ENCODE assay signal across 9 mouse cellular contexts in the genomic region with DNA sequence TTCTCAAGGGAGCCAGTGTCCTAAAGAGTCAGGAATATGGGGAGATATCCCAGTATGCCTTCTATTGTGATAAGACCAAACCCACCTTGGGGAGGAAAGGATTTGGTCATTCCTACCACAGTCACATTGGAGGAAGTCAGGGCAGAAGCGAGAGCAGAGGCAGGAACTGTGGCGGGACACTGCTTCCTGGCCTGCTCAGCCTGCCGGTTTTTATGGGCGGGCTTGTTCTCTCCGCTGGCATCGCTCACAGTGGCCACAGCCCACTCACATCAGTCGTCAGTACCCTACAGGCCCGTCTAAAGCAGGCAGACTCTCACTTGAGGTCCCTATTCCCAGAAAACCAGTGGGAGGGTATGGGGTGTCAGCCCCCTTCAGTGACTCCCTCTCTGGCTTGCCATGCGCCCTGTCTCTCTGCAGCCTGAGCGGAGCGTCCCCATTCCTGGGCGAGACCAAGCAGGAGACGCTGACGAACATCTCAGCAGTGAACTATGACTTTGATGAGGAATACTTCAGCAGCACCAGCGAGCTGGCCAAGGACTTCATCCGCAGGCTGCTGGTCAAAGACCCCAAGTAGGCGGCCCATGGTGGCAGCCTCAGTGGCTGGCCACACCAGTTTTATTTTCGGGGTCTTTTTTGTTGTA. TPM values are rescaled to one million over a fixed set of nuclear protein-coding genes. Genes with fewer than 3 reads are reported as not detected.
DNase-seq lines count a peak whose midpoint lies in the region; ATAC-seq lines count a peak whose summit lies in the region.
"Had no signal": no experiment of that assay in that cellular context is flagged by ENCODE, and none has a peak within 500 bp of the region (broad histone marks: within the 10 kb centered on the region; RNA-seq: fewer than 3 reads in every experiment).

No protein-coding gene starts in this region.

- H3K4me2 ChIP-seq in embryonic facial prominence, embryonic 14.5 days (ENCODE audit: low read depth, low read length) = peak overlapping the region; percentile 94
- peak overlapping the region; percentile 99 for H3K4me2 ChIP-seq in hindbrain, embryonic 15.5 days

- H3K4me1 ChIP-seq in embryonic facial prominence, embryonic 14.5 days (ENCODE audit: control insufficient read depth, insufficient read depth, low read length) = peaks cover 11% of the 10 kb centered on the region; the same call in 1 of the 2 replicates
- H3K4me1 ChIP-seq in hindbrain, embryonic 15.5 days (replicated peaks) = peaks cover 30% of the 10 kb centered on the region

- peak; percentile 9 for DNase-seq in kidney, adult 18-20 months
- DNase-seq in kidney, postnatal 36 days = no peak
- DNase-seq in embryonic facial prominence, embryonic 14.5 days (ENCODE audit: low spot score) = no peak
- DNase-seq in lung, postnatal 10 days = peak; percentile 56
- DNase-seq in retina, embryonic 14.5 days (ENCODE audit: low spot score) = no peak
- no peak for DNase-seq in Muller cell, postnatal 12 days (ENCODE audit: inconsistent ontology term)
- DNase-seq in left cerebral cortex, postnatal 25 days (ENCODE audit: low spot score in 2 of 2) = no peak

- ATAC-seq in embryonic facial prominence, embryonic 14.5 days (ENCODE audit: low read depth) = no peak
- ATAC-seq in hindbrain, embryonic 15.5 days (ENCODE audit: low FRiP score, low read depth) = no peak

- no peak overlapping the region for H3K9ac ChIP-seq in embryonic facial prominence, embryonic 14.5 days (ENCODE audit: low read depth, low read length)
- no peak overlapping the region for H3K9ac ChIP-seq in hindbrain, embryonic 15.5 days

- H3K4me3 ChIP-seq in embryonic facial prominence, embryonic 14.5 days (ENCODE audit: low read depth, low read length) = no peak overlapping the region
- no peak overlapping the region for H3K4me3 ChIP-seq in hindbrain, embryonic 15.5 days

- intact Hi-C loops in left cerebral cortex, postnatal 25 days (cut with DNase I) = loop anchor here (10.0 kb wide), 1 partner anchor 263 kb away; a partner anchor contains a TSS

- peaks cover 31% of the 10 kb centered on the region for H3K27me3 ChIP-seq in embryonic facial prominence, embryonic 14.5 days (replicated peaks; ENCODE audit: control insufficient read depth, insufficient read depth, low read length)
- peaks cover 16% of the 10 kb centered on the region for H3K27me3 ChIP-seq in hindbrain, embryonic 15.5 days

- no peaks in the 10 kb centered on the region for H3K9me3 ChIP-seq in embryonic facial prominence, embryonic 14.5 days (ENCODE audit: control insufficient read depth, low read length)
- no peaks in the 10 kb centered on the region for H3K9me3 ChIP-seq in hindbrain, embryonic 15.5 days

- H3K27ac ChIP-seq in embryonic facial prominence, embryonic 14.5 days (replicated peaks; ENCODE audit: low read depth, low read length) = no peak overlapping the region
- peak overlapping the region; percentile 99 for H3K27ac ChIP-seq in hindbrain, embryonic 15.5 days (replicated peaks)

- peaks cover 36% of the 10 kb centered on the region for H3K36me3 ChIP-seq in embryonic facial prominence, embryonic 14.5 days (ENCODE audit: control insufficient read depth, insufficient read depth, low read length)
- peaks cover 17% of the 10 kb centered on the region for H3K36me3 ChIP-seq in hindbrain, embryonic 15.5 days

- 84% methylated on average over 18 of the region's 18 CpGs for WGBS in embryonic facial prominence, embryonic 14.5 days
- WGBS in hindbrain, embryonic 15.5 days = 90% methylated on average over 18 of the region's 18 CpGs

RNA-seq across cellular contexts. Expression of a gene that starts 7.8 kb away (rescaled TPM):
- polyA plus RNA-seq in embryonic facial prominence, embryonic 14.5 days (2014; fragmentation: Nextera tagmentation; extraction: Ambion mirVana) = not detected in 2 replicates
- 0.13 and 0.31 TPM in 2 replicates for polyA plus RNA-seq in hindbrain, embryonic 15.5 days (2015; fragmentation: Nextera tagmentation; extraction: Ambion mirVana)
- not detected for total RNA-seq in left cerebral cortex, postnatal 25 days (2021)
- total RNA-seq: layer of hippocampus, adult 18-20 months had no signal

RNA-seq across cellular contexts. Expression of a gene that starts 8.7 kb away (rescaled TPM):
- 53.4 and 58.3 TPM in 2 replicates for polyA plus RNA-seq in embryonic facial prominence, embryonic 14.5 days (2014; fragmentation: Nextera tagmentation; extraction: Ambion mirVana)
- polyA plus RNA-seq in hindbrain, embryonic 15.5 days (2015; fragmentation: Nextera tagmentation; extraction: Ambion mirVana) = 69.7 and 70.1 TPM in 2 replicates
- total RNA-seq in left cerebral cortex, postnatal 25 days (2021) = 10 to 100 TPM; 71.3 to 77.7 TPM

RNA-seq across cellular contexts. Expression of a gene that starts 10.4 kb away (rescaled TPM):
- 1.2 and 1.7 TPM in 2 replicates for polyA plus RNA-seq in embryonic facial prominence, embryonic 14.5 days (2014; fragmentation: Nextera tagmentation; extraction: Ambion mirVana)
- polyA plus RNA-seq in hindbrain, embryonic 15.5 days (2015; fragmentation: Nextera tagmentation; extraction: Ambion mirVana) = 0.10 TPM in 1 of 2 replicates, not detected in the other
- total RNA-seq in left cerebral cortex, postnatal 25 days (2021) = under 1 TPM in 1 of 2 experiments, not detected in 1; 0.23 TPM

RNA-seq across cellular contexts. Expression of a gene that starts 15.0 kb away (rescaled TPM):
- polyA plus RNA-seq in embryonic facial prominence, embryonic 14.5 days (2014; fragmentation: Nextera tagmentation; extraction: Ambion mirVana) = 549 and 578 TPM in 2 replicates
- polyA plus RNA-seq in hindbrain, embryonic 15.5 days (2015; fragmentation: Nextera tagmentation; extraction: Ambion mirVana) = 532 and 536 TPM in 2 replicates
- total RNA-seq in left cerebral cortex, postnatal 25 days (2021) = 100 to 1,000 TPM; 854 to 872 TPM

RNA-seq across cellular contexts. Expression of a gene that starts 23.7 kb away (rescaled TPM):
- 33.2 and 35.6 TPM in 2 replicates for polyA plus RNA-seq in embryonic facial prominence, embryonic 14.5 days (2014; fragmentation: Nextera tagmentation; extraction: Ambion mirVana)
- polyA plus RNA-seq in hindbrain, embryonic 15.5 days (2015; fragmentation: Nextera tagmentation; extraction: Ambion mirVana) = 52.2 and 61.2 TPM in 2 replicates
- total RNA-seq in left cerebral cortex, postnatal 25 days (2021) = 10 to 100 TPM; 26.6 to 28.7 TPM

Comparison
In these comparisons a context has a peak if more than half of its experiments do, and no peak if none do; other contexts are left out.
1. DNase-seq: peak in kidney, adult 18-20 months (single experiment) and lung, postnatal 10 days (single experiment); none in kidney, postnatal 36 days (0 of 2), embryonic facial prominence, embryonic 14.5 days (single experiment), retina, embryonic 14.5 days (single experiment), Muller cell, postnatal 12 days (single experiment) and left cerebral cortex, postnatal 25 days (0 of 2).